Mouse (Mus musculus) forebrain, embryonic 13.5 days (tissue): Measurements from ENCODE around the gene Tcap. TPM values are rescaled to one million over a fixed set of nuclear protein-coding genes. Genes with fewer than 3 reads are reported as not detected.

Source experiments
- ATAC-seq: fragments of 200-750 bp; cut with Nextera tagmentation; 2 replicates; pipeline ENCODE4 v1.8.0; 2017
- H3K27ac ChIP-seq: fragments of 300-500 bp; sonication (generic); 2 replicates; pipeline ENCODE4 v1.5.1; 2015; ENCODE audit warnings: inconsistent platforms, mild to moderate bottlenecking, moderate library complexity
- H3K27me3 ChIP-seq: fragments of 300-500 bp; sonication (generic); 2 replicates; pipeline ENCODE4 v1.6.1; 2015; ENCODE audit warnings: mild to moderate bottlenecking, inconsistent platforms
- H3K36me3 ChIP-seq: fragments of 300-500 bp; sonication (generic); 2 replicates; pipeline ENCODE4 v1.6.1; 2015; ENCODE audit warnings: mild to moderate bottlenecking, inconsistent platforms; ENCODE audit not compliant: poor library complexity, severe bottlenecking
- H3K4me1 ChIP-seq: fragments of 300-500 bp; sonication (generic); 2 replicates; pipeline ENCODE4 v1.6.1; 2015; ENCODE audit warnings: inconsistent platforms
- H3K4me2 ChIP-seq: fragments of 300-500 bp; sonication (generic); 2 replicates; pipeline ENCODE4 v1.6.1; 2015; ENCODE audit warnings: inconsistent platforms, mild to moderate bottlenecking, moderate library complexity
- H3K4me3 ChIP-seq: fragments of 300-500 bp; sonication (generic); 2 replicates; pipeline ENCODE4 v1.5.1; 2015; ENCODE audit warnings: mild to moderate bottlenecking, inconsistent platforms
- H3K9ac ChIP-seq: fragments of 300-500 bp; sonication (generic); 2 replicates; pipeline ENCODE4 v1.6.1; 2015; ENCODE audit warnings: mild to moderate bottlenecking, inconsistent platforms
- H3K9me3 ChIP-seq: fragments of 300-500 bp; sonication (generic); replicated peaks from 2 replicates; pipeline ENCODE4 v1.6.1; 2016; ENCODE audit warnings: inconsistent platforms
- WGBS: fragments of 180-500 bp; shearing (Covaris S2); methylation state at CpG from one replicate; pipeline ENCODE4 v1.1.7; 2015; 5-methylcytosine and 5-hydroxymethylcytosine counted together
- polyA plus RNA-seq: library from polyadenylated mRNA; unstranded; fragments of >200 nt; fragmentation: Nextera tagmentation; extraction: Ambion mirVana; gene quantifications from 2 replicates; pipeline ENCODE4 v1.2.1, GENCODE M21; 2015

The Tcap gene
- polyA plus RNA-seq, 1 experiment from 2014 or later = 0.18 TPM

DNA sequence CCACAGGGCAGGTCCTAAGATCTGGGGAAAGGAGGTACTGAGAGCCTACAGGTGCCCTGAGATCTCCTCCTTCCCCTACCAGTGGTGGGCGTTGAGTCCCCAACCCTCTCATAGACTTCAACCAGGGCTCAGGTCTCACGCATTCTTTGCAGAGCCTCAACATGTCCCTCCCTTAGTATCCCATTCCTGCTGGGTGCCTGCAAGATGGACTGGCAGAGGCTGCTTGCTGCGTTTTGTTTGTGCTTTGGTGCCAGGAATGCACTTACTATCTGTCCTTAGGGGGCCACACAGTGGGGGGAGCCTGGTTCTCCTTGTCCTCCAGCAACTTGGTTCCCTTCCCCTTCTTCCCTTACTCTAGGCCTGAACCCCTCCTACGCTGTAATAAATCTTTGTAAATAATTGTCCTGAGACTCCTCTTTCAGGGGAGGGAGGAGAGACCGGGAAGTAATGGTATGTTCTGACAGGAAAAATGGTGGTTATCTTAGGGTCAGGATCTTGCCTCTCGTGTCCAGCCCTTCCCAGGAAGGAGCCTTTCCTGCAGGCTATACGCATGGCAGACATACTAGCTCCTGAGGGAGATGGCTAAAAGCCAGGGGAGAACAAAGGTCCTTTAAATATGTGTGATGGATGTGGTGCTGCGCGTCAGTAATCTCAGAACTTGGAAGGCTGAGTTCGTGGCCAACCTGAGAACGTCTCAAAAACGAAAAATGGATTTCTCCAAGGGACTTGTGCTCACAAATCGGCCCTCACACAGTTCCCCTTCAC lies 26.0 kb upstream of the Tcap start:
- H3K36me3 ChIP-seq = no peaks in the 10 kb centered on the region
- 8% methylated on average over 13 of the region's 13 CpGs for WGBS
- ATAC-seq = no peak; the same call in 1 of the 2 replicates
- H3K9ac ChIP-seq = peak overlapping the region; percentile 74
- peak overlapping the region; percentile 45 for H3K27ac ChIP-seq
- H3K4me3 ChIP-seq = peak overlapping the region; percentile 70
- H3K4me1 ChIP-seq = peaks cover 49% of the 10 kb centered on the region
- peaks cover 29% of the 10 kb centered on the region for H3K27me3 ChIP-seq
- peak overlapping the region; percentile 68 for H3K4me2 ChIP-seq
- no peaks in the 10 kb centered on the region for H3K9me3 ChIP-seq

DNA sequence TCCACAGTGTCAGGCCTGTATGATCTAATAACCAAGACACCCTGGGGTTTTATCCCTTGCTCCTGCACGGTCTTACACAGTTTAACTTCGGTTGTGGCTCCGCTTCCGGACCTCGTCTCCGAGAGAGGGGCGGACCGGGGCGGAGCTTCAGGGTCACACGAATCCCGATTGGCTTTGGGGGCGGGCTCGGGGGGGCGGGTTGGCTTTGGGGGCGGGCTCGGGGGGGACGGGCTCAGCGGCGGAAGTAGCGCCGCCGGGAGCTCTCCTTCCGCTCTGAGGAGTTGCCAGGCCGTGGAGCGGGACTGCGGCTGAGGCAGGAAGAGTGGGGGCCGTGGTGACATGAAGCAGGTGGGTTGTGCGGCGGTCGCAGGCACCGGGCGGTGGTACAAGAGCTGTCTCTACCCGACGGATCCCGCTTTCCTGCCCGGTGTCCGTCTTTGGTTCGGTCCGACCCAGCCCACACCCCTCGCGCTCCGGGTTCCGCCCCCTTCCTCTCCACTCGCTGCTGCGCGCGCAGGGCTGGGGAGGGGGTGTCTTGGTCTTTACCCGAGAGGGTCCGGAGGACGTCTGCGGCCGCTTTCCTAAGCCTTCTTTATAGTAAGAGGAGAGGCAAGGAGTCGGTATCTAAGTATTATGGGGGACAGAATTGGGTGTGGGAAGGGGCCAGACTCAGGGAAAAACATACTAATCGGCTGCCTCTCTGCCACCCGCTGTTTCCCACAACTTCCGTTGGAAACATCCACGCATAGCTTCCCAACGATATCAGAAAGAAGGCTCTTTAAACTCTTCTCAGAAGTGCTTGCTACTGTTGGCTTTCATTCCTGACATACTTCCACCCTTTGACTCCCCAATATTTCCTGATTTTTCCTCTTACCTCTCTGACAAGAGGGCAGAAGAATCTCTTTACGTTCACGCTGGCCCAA lies 25.2 kb upstream of the Tcap start, which contains the start of gene Stard3:
Stard3 (plus strand) TSS at position 208 of the 923 bp plus-strand sequence.
- Histone ChIP-seq H3K9ac (peak within 1 kb of the TSS; percentile 74), H3K36me3 (no peaks in the 10 kb centered on the region), H3K27ac (peak within 1 kb of the TSS; percentile 80), H3K4me1 (peaks cover 49% of the 10 kb centered on the region), H3K4me3 (peak within 1 kb of the TSS; percentile 70), H3K4me2 (peak within 1 kb of the TSS; percentile 68), H3K27me3 (peaks cover 20% of the 10 kb centered on the region), H3K9me3 (no peaks in the 10 kb centered on the region)
- WGBS = under 1% methylated on average over 60 of the region's 60 CpGs
- ATAC-seq = peak; percentile 89

DNA sequence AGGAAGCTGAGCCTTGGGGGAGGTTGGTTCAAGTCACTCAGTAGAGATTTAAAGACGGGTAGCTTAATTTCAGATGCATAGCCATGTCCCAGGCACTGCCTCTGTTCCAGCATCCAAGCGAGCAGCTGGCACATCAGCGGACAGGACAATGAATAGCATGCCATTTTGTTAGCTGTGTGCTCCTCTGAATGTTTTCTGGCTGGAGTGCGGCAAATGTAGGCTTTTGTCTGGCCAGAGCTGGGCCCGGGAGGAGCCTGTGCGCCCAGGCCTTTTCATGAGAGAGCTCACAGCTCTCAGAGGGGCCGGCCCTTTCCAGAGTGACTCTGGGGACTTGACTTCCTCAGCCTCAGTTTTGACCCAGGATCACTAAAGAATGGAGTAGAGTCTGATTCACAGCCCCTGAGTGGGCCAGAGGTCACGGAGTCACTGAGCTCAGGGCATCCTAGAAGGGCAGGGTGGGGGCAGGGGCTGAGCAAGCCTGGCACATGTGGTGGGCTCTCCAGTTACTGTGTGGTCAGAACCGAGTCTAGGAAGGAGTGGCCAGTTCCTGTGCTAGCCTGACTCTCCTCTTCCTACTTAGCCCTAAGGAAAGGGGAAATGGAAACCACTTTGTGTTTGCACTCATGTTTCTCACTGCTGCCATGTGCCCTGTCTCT lies 22.6 kb upstream of the Tcap start:
- peak overlapping the region; percentile 41 for H3K27ac ChIP-seq
- peaks cover 43% of the 10 kb centered on the region for H3K4me1 ChIP-seq
- H3K27me3 ChIP-seq = 0 out of 2 replicates have a peak, but pooled peaks cover 5% of the 10 kb centered on the region
- peaks cover 5% of the 10 kb centered on the region; the same call in 1 of the 2 replicates for H3K36me3 ChIP-seq
- H3K4me3 ChIP-seq = no peak overlapping the region
- H3K9me3 ChIP-seq = no peaks in the 10 kb centered on the region
- no peak for ATAC-seq
- H3K9ac ChIP-seq = peak overlapping the region; percentile 45
- WGBS = 48% methylated on average over 9 of the region's 9 CpGs
- H3K4me2 ChIP-seq = peak overlapping the region; percentile 15; the same call in 1 of the 2 replicates

DNA sequence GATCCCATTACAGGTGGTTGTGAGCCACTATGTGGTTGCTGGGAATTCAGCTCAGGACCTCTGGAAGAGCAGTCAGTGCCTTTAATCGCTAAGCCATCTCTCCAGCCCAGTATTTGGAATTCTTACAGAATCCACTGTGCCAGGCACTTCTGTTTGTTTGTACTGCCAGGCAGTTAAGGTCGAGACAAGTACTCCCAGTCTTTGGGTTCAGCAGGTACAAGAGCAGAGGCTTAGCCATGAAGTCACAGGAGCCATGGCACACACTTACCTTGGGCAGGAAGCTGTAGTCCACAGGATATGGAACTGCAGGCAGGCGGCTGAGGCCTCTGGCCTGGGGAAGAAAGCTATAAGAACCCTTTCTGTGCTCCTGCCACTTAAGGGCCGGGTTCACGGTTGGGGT lies 19.8 kb upstream of the Tcap start:
- Histone ChIP-seq H3K4me3 (no peak overlapping the region), H3K27me3 (no peaks in the 10 kb centered on the region), H3K4me2 (no peak overlapping the region), H3K4me1 (peaks cover 31% of the 10 kb centered on the region), H3K9me3 (no peaks in the 10 kb centered on the region), H3K27ac (no peak overlapping the region), H3K9ac (no peak overlapping the region), H3K36me3 (peaks cover 7% of the 10 kb centered on the region; the same call in 1 of the 2 replicates)
- 90% methylated on average over 5 of the region's 5 CpGs for WGBS
- no peak for ATAC-seq

DNA sequence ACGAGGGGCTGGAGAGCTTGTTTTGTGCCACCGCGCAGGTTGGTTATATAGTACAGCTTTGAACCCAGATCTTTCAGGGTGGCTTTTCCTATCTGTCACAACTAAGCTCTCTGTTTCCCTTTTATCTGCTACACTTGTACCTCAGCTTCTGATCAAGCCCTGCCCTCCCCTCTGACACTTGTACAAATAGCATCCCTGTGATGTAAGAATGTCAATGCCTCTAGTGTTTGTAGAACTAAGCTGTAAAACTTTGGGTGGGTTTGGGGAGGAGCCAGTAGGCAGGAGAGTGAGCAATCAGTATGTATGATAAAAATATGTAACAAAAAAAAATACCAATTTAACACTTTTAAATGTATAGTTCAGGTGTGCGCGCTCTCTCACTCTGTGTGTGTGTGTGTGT lies 19.2 kb upstream of the Tcap start:
- 91% methylated on average over 5 of the region's 5 CpGs for WGBS
- Histone ChIP-seq H3K36me3 (peaks cover 7% of the 10 kb centered on the region; the same call in 1 of the 2 replicates), H3K27ac (no peak overlapping the region), H3K27me3 (no peaks in the 10 kb centered on the region), H3K4me1 (peaks cover 25% of the 10 kb centered on the region), H3K4me3 (no peak overlapping the region), H3K9me3 (no peaks in the 10 kb centered on the region), H3K4me2 (no peak overlapping the region), H3K9ac (no peak overlapping the region)
- ATAC-seq = no peak

DNA sequence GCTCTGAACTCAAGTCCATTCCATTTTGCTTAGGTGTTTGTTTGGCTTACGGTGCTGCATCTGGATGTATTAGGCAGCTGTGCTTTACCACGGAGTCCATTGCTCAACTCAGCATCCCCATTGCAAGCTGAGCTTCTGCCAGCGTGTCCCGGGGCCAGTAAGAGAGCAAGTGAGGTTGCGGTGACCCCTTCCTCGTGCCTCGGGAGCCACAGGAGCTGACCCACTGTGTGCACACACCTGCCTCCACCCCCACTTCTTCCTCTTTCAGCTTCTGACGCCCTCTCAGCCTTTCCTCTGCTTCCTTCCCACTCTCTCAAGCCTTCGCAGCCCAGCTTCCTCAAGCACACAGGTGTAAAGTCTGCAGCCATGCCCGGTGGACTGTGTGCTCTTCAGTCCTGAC lies 17.3 kb upstream of the Tcap start:
- Histone ChIP-seq H3K27me3 (no peaks in the 10 kb centered on the region), H3K27ac (no peak overlapping the region), H3K9ac (no peak overlapping the region), H3K36me3 (peaks cover 7% of the 10 kb centered on the region; the same call in 1 of the 2 replicates), H3K4me2 (no peak overlapping the region), H3K4me1 (peaks cover 14% of the 10 kb centered on the region), H3K4me3 (no peak overlapping the region), H3K9me3 (no peaks in the 10 kb centered on the region)
- ATAC-seq = no peak
- WGBS = 85% methylated on average over 10 of the region's 10 CpGs

DNA sequence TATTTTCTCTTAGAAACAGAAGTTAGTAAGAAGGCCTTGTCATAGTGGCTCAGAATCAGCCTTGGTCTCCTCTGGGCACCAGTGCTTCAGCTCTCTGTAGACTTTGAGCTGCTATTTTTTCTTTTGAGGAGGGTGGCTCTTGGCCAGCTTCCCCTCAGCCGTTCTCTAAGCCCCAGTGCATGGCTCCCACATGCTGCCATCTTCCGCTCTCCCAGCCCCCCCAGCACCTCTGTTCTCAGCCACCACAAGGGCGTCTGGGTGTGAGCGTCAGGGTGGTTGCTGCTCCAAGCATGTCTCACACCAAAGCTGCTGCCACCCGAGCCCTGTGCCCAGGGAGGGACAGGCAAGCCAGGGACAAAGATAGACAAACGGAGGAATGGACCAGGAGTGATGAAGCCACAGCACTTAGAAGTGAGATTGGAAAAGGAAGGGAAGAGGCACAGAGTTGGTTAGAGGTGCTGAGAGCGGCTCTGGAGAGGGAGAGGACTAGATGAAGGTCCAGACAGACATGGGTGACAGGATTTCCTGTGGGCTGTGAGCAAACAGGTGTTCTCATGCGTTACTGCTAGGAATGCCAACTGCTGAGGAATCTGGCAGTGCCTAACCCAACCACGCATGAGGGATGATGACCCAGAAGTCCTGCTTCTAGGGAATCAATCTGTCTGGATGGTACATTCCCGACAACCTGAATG lies 16.3 kb upstream of the Tcap start:
- no peak for ATAC-seq

DNA sequence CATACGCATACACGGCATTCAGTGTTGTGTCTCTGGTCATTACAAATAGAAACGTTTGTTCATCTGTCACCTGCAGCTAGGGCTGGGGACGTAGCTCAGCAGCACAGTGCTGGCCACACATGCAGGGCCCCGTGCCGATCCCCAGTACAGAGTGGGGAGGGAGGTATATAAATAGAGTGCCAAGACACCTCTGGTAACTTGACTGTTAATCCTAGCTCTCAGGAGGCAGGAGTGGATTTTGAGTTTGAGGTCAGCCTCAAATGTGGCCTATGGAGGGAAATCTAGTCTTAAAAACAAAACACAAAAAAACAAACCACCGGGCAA lies 15.8 kb upstream of the Tcap start:
- Histone ChIP-seq H3K9me3 (no peaks in the 10 kb centered on the region), H3K27me3 (no peaks in the 10 kb centered on the region), H3K9ac (no peak overlapping the region), H3K4me1 (peaks cover 19% of the 10 kb centered on the region), H3K27ac (no peak overlapping the region), H3K4me3 (no peak overlapping the region), H3K4me2 (no peak overlapping the region), H3K36me3 (peaks cover 7% of the 10 kb centered on the region; the same call in 1 of the 2 replicates)
- 89% methylated on average over 7 of the region's 7 CpGs for WGBS
- ATAC-seq = no peak

More for the DNA sequence above, 16.3 kb upstream of the Tcap start:
- H3K9ac ChIP-seq = no peak overlapping the region
- H3K4me3 ChIP-seq = no peak overlapping the region
- H3K36me3 ChIP-seq = peaks cover 7% of the 10 kb centered on the region; the same call in 1 of the 2 replicates
- no peaks in the 10 kb centered on the region for H3K27me3 ChIP-seq
- H3K9me3 ChIP-seq = no peaks in the 10 kb centered on the region
- no peak overlapping the region for H3K4me2 ChIP-seq
- H3K27ac ChIP-seq = 0 out of 2 replicates have a peak overlapping the region, but pooled peaks have one; percentile 27
- 84% methylated on average over 10 of the region's 10 CpGs for WGBS
- H3K4me1 ChIP-seq = peaks cover 18% of the 10 kb centered on the region

DNA sequence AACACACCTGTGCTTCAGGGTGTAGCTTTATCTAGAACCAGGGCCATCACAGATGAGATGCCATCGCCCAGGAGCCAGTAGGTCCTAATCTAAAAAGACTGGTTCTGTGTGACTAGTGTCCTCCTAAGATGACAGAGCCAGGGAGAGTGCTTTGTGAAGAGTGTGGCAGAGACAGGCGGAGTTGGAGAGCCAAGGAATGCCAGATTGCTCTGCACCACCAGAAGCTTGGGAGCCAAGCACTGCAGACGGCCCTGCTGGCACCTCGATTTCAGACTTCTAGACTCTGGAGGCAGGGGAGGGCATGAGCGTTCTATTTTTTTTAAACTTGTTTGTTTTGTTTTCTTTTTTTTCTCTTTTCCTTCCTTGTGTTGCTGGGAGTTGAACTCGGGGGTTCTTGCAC lies 14.3 kb upstream of the Tcap start:
- peaks cover 22% of the 10 kb centered on the region for H3K4me1 ChIP-seq
- H3K9me3 ChIP-seq = no peaks in the 10 kb centered on the region
- H3K4me2 ChIP-seq = no peak overlapping the region
- no peak overlapping the region; the same call in 1 of the 2 replicates for H3K27ac ChIP-seq
- H3K9ac ChIP-seq = no peak overlapping the region
- 79% methylated on average over 6 of the region's 6 CpGs for WGBS
- no peaks in the 10 kb centered on the region for H3K27me3 ChIP-seq
- H3K4me3 ChIP-seq = no peak overlapping the region
- H3K36me3 ChIP-seq = peaks cover 7% of the 10 kb centered on the region; the same call in 1 of the 2 replicates
- ATAC-seq = peak; percentile 48; the same call in 1 of the 2 replicates

DNA sequence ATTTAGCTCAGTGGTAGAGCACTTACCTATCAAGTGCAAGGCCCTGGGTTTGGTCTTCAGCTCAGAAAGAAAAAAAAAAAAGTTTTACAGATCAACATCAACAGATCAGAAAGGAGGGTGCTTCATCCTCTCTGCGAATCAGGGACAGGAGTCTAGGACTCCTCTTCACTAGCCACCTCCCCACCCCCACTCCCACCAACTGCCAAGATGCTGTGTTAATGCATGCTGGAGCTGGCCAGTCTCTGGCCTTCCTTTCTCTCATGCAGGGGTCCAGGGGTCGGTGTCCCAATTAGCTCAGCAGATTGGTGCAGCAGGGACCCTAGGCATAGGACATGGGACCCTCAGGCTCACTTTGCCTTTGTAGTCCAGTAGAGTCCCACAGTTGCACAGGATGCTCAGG lies 13.0 kb upstream of the Tcap start:
- Histone ChIP-seq H3K9me3 (no peaks in the 10 kb centered on the region), H3K27ac (no peak overlapping the region), H3K9ac (no peak overlapping the region), H3K4me1 (peaks cover 22% of the 10 kb centered on the region), H3K4me2 (no peak overlapping the region), H3K36me3 (peaks cover 17% of the 10 kb centered on the region), H3K4me3 (no peak overlapping the region), H3K27me3 (no peaks in the 10 kb centered on the region)
- no peak for ATAC-seq
- WGBS = 95% methylated on average over 2 of the region's 2 CpGs

DNA sequence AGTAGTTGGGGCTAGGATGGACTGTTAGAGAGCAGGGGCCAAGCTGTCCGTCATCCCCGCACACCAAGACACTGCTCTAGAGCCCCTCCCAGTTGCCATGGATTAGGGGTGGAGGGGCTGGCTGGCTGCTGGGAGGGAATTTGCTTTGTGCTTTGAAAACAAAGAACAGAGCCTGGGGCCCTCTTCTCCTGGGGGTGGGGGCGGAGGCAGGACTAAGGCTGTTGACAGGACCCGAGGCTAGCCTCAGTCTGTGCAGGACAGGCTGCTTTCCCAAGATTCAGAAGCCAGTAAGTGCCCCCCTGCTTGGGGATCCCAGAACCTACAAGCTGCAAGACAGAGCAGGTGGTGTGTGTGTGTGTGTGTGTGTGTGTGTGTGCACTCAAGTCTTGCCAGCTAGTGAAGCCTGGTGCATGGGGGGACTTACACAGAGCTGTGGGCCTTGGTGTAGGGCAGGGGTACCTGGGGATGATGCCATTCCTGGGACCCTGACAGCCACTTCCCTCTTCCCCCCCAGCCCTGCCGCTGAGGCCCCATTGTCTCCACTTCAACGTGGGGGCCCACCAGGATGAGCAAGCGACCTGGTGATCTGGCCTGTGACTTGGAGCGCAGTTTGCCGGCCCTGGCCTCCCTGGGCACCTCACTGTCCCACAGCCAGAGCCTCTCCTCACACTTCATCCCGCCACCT lies 11.9 kb upstream of the Tcap start:
- peak overlapping the region; percentile 72 for H3K27ac ChIP-seq
- H3K4me3 ChIP-seq = peak overlapping the region; percentile 6; the same call in 1 of the 2 replicates
- H3K4me1 ChIP-seq = peaks cover 22% of the 10 kb centered on the region
- no peaks in the 10 kb centered on the region for H3K9me3 ChIP-seq
- peaks cover 29% of the 10 kb centered on the region for H3K36me3 ChIP-seq
- H3K27me3 ChIP-seq = no peaks in the 10 kb centered on the region
- H3K4me2 ChIP-seq = peak overlapping the region; percentile 45
- H3K9ac ChIP-seq = peak overlapping the region; percentile 51
- 23% methylated on average over 8 of the region's 10 CpGs for WGBS
- peak; percentile 84 for ATAC-seq
